Mouse (Mus musculus) testis, adult 2 months (tissue): ENCODE data around the gene 4930467E23Rik.
"Not testable (repeated sequence)": the region's sequence is repeated elsewhere in the genome, so short reads cannot be mapped to it uniquely, and the experiment has no call there.

Source experiments
- CTCF ChIP-seq: fragments of 200-500 bp; IDR thresholded peaks from 2 replicates; pipeline ENCODE4 v1.5.1; 2012; ENCODE audit warnings: low read depth, mild to moderate bottlenecking, inconsistent platforms, low read length, moderate library complexity; ENCODE audit not compliant: control insufficient read depth, insufficient read depth, insufficient replicate concordance
- POLR2A ChIP-seq: fragments of 200-500 bp; IDR thresholded peaks from 2 replicates; pipeline ENCODE4 v1.6.1; 2012; ENCODE audit warnings: low read depth, mild to moderate bottlenecking, inconsistent platforms, low read length, moderate library complexity; ENCODE audit not compliant: control insufficient read depth

DNA sequence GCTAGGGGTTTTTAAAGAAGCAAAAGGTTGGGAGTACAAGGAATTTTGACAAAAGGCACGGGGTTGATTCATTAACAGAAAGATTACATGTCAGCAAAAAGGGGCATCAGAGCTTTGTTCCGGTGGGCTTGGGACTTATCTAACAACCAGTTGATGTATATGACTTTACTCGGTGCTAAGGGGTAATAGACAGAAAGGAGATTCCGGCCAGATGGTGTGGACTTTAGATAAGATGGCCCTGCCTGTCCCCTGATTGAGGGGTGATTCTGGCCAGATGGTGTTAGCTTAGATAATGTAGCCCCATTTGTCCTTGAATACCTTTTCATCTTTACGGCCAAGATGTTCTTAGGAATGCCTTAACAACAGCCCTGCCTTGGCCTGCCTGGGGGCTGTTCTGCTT lies 54.5 kb downstream of the 4930467E23Rik start:
- not testable (repeated sequence) for TF ChIP-seq CTCF, POLR2A
